Mouse (Mus musculus) kidney, adult 2 months (tissue): ENCODE data around the gene Ifnar1. TPM values are rescaled to one million over a fixed set of nuclear protein-coding genes. Genes with fewer than 3 reads are reported as not detected.

ENCODE experiments used
- DNase-seq: peaks from one replicate; pipeline ENCODE4 v3.0.0; 2021
- H3K27ac ChIP-seq: fragments of 200-500 bp; 2 replicates; pipeline ENCODE4 v1.5.1; 2012; ENCODE audit warnings: low read depth, low read length, control low read depth, inconsistent platforms; ENCODE audit not compliant: insufficient read depth
- H3K27me3 ChIP-seq: fragments of 200-500 bp; replicated peaks from 2 replicates; pipeline ENCODE4 v1.6.1; 2012; ENCODE audit warnings: mild to moderate bottlenecking, moderate library complexity, low read length, inconsistent platforms; ENCODE audit not compliant: control insufficient read depth, insufficient read depth
- H3K36me3 ChIP-seq: fragments of 200-500 bp; 2 replicates; pipeline ENCODE4 v1.6.1; 2012; ENCODE audit warnings: mild to moderate bottlenecking, moderate library complexity, low read length, inconsistent platforms; ENCODE audit not compliant: control insufficient read depth, insufficient read depth
- H3K4me1 ChIP-seq: fragments of 200-500 bp; 2 replicates; pipeline ENCODE4 v1.6.1; 2011; ENCODE audit warnings: low read length; ENCODE audit not compliant: control insufficient read depth, insufficient read depth
- H3K4me3 ChIP-seq: fragments of 200-500 bp; 2 replicates; pipeline ENCODE4 v1.5.1; 2011; ENCODE audit warnings: mild to moderate bottlenecking, low read depth, low read length, control low read depth; ENCODE audit not compliant: insufficient read depth
- CTCF ChIP-seq: fragments of 200-500 bp; conservative IDR thresholded peaks from 2 replicates; pipeline ENCODE4 v1.5.1; 2011; ENCODE audit warnings: low read depth, mild to moderate bottlenecking, control low read depth, low read length, moderate library complexity, mixed read lengths; ENCODE audit not compliant: insufficient read depth, insufficient read length
- POLR2A ChIP-seq: fragments of 200-500 bp; IDR thresholded peaks from one replicate; pipeline ENCODE4 v1.6.1; 2011; ENCODE audit warnings: low read depth, low read length, control low read depth
- WGBS: fragments of 180-500 bp; shearing (Covaris S2); methylation state at CpG from one replicate; pipeline ENCODE4 v1.1.7; 2018; 5-methylcytosine and 5-hydroxymethylcytosine counted together
- polyA plus RNA-seq: library from polyadenylated mRNA; depleted of rRNA; stranded (reverse); fragments of >200 nt; gene quantifications from 2 replicates; pipeline ENCODE4 v1.2.3, GENCODE M21; 2012

Ifnar1 gene
- polyA plus RNA-seq, 1 experiment, result 22.2 TPM

DNA sequence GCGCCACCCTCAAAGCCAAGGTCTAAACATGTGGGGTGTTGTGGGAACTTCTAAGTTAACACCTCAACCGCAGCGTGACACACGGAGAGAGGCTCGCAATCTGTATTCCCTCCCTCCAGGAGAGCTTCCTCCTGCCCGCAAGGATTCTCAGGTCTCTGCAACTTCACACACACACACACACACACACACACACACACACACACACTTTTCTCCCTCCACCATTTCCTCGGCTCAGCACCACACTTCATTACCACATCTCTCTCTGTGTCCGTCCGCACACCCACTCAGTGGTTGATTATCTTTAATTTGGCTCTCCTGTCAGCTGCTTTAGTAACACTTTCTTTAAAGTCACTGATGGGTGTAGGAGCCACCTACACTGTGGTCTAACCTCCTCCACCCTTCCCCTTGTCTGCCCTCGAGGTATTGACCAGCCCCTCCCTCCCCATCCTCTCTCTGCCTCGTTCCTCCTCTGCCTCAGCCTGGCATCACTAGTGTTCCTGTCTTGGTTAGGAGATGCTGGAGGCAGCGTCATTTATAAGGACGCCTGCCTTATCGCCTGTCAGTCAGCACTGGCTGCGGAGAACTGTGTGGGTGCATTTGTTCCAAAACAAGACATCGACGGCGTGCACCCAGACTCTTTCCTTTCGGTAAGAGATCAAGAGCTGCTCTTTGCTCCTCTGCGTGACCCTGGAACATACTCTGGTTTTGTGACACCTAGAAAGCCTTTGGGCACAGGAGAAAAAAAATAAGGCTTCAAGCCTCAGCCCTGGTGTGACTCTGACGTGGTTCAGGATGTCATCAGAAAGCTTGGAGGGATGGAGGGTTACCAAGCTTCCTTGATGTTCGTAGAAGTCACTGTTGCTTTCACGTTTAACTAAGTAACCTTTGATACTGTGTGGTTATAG is 48.3 kb downstream of the Ifnar1 start:
- no peak for DNase-seq
- TF ChIP-seq CTCF (no peak), POLR2A (no peak)
- Histone ChIP-seq H3K4me3 (no peak overlapping the region), H3K27me3 (no peaks in the 10 kb centered on the region), H3K27ac (no peak overlapping the region), H3K4me1 (peaks cover 2% of the 10 kb centered on the region; the same call in 1 of the 2 replicates), H3K36me3 (no peaks in the 10 kb centered on the region)
- WGBS, result 52% methylated on average over 23 of the region's 23 CpGs

DNA sequence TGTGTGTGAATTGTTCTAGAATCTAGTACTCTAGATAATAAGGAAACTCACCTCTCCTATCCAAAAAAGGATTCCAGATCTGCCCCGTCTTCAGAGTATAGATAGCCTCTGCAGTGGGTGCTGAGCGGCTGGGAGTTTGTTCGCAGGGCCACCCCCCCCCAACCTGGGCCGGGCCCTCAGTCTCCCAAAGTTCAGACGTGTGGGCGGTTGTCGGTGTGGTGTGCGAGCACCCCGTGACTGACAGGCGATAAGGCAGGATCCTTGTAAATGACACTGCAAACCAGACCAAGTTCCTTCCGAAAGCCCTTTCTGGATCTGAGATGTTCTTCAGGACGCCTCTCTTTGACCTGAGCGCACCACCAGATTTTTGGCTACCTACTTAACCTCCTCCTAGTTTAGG is 49.4 kb downstream of the Ifnar1 start:
- H3K27ac ChIP-seq, result no peak overlapping the region
- TF ChIP-seq POLR2A (no peak), CTCF (no peak)
- WGBS, result 64% methylated on average over 13 of the region's 13 CpGs
- H3K27me3 ChIP-seq, result no peaks in the 10 kb centered on the region
- DNase-seq, result no peak
- peaks cover 2% of the 10 kb centered on the region; the same call in 1 of the 2 replicates for H3K4me1 ChIP-seq
- no peaks in the 10 kb centered on the region for H3K36me3 ChIP-seq
- H3K4me3 ChIP-seq, result no peak overlapping the region

DNA sequence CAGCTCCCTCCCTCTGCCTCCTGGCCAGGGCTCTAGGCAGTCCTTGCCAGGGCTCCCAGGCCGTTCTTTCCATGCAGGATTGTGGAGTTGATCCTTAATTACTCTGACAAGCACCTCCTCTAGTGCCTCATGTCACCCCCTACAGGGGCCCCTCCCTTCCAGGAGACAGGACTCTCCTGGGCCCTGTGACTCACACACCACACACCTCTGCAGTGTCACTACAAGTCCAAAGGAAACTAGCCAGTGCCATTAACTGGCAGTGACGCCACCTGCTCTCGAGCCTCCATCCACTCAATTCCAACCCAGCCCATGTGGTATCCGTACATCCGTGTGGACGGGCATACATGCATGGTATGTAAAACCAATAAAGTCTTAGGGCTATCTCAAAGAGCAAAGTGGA is 49.9 kb downstream of the Ifnar1 start:
- Histone ChIP-seq H3K4me3 (no peak overlapping the region), H3K4me1 (peaks cover 2% of the 10 kb centered on the region; the same call in 1 of the 2 replicates), H3K27ac (no peak overlapping the region), H3K36me3 (no peaks in the 10 kb centered on the region), H3K27me3 (no peaks in the 10 kb centered on the region)
- TF ChIP-seq CTCF (no peak), POLR2A (no peak)
- WGBS, result 82% methylated on average over 6 of the region's 6 CpGs
- DNase-seq, result no peak

DNA sequence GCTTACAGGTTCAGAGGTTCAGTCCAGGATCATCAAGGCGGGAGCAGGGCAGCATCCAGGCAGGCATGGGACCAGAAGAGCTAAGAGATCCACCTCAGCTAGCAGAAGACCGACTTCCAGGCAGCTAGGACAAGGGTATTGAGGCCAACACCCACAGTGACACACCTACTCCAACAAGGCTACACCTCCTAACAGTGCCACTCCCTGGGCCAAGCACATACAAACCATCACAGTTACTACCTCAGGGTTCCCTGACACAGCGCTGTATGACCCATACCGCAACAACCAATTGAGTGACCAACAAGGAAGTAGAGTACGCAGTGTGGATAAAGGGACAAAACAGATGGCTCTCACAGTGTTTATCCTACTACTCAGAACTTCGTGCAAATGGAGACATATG is 51.3 kb downstream of the Ifnar1 start:
- Histone ChIP-seq H3K4me1 (peaks cover 2% of the 10 kb centered on the region; the same call in 1 of the 2 replicates), H3K27me3 (no peaks in the 10 kb centered on the region), H3K4me3 (no peak overlapping the region), H3K36me3 (no peaks in the 10 kb centered on the region), H3K27ac (no peak overlapping the region)
- no peak for DNase-seq
- WGBS, result 95% methylated on average over 6 of the region's 6 CpGs
- TF ChIP-seq POLR2A, result no peak
- TF ChIP-seq CTCF, result no peak

DNA sequence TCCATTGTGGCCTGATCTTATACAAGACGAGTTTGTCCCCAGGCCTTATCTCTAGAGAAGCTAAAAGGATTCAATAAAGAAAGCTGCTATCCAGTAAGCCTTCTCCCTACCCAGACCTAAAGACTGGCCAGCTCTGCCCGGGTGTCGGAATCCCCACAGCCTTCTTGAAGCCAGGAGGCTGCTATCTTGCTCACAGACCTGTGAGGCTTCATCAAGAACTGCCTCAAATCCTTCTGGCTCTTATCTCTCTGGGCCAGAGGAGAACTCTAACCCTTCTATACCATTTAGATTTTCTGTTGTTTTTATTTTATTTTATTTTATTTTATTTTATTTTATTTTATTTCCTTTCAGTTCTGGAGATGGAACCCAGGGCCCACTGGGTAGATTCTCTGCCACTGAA is 52.0 kb downstream of the Ifnar1 start:
- no peak for DNase-seq
- no peaks in the 10 kb centered on the region for H3K36me3 ChIP-seq
- WGBS, result 94% methylated on average over 3 of the region's 3 CpGs
- peaks cover 2% of the 10 kb centered on the region; the same call in 1 of the 2 replicates for H3K4me1 ChIP-seq
- no peaks in the 10 kb centered on the region for H3K27me3 ChIP-seq
- no peak overlapping the region for H3K27ac ChIP-seq
- H3K4me3 ChIP-seq, result no peak overlapping the region
- TF ChIP-seq POLR2A (no peak), CTCF (no peak)

DNA sequence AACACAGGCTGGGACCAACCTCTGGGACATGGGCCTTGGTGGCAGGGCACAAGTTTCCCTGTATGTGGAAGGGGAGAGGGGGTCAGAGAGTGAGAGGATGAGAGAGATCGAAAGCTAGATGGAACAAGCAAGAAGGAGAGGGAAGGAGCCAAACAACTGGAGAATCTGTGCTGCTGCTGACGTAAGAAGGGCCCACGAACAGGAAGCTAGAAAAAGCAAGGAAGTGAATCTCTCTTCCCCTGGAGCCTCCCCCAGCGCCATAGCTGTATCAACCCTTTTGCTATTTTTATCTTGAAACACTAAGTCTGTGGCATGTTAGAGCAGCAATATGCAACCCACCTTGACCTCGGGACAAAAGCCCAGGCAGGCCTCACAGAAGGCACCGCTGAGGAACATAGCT is 53.0 kb downstream of the Ifnar1 start:
- no peak for TF ChIP-seq POLR2A
- no peak for TF ChIP-seq CTCF
- no peaks in the 10 kb centered on the region for H3K36me3 ChIP-seq
- no peak for DNase-seq
- peaks cover 2% of the 10 kb centered on the region; the same call in 1 of the 2 replicates for H3K4me1 ChIP-seq
- no peak overlapping the region for H3K4me3 ChIP-seq
- WGBS, result 51% methylated on average over 6 of the region's 6 CpGs
- no peaks in the 10 kb centered on the region for H3K27me3 ChIP-seq
- H3K27ac ChIP-seq, result peak overlapping the region; percentile 91

DNA sequence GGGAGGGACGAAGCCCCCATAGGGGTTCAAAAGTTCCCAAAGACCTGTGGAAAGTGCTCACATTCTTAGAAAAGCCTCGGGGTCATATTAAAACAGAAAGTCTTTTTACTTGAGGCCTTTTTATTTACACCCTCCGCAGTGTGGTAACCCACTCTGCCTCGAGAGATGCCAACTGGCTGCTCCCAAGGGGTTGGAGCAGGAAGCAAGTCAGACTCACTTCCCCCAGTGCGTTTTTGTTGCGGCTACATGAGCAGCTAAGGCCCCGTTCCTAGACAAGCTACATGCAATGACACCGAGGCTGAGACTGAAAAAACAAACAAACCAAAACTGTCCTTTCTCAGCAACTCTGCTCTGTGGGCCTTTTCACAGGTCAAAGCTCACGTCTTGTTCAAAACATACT is 53.5 kb downstream of the Ifnar1 start:
- no peak for DNase-seq
- 43% methylated on average over 9 of the region's 9 CpGs for WGBS
- no peaks in the 10 kb centered on the region for H3K36me3 ChIP-seq
- H3K4me3 ChIP-seq, result no peak overlapping the region
- H3K27ac ChIP-seq, result peak overlapping the region; percentile 80
- no peak for TF ChIP-seq CTCF
- TF ChIP-seq POLR2A, result no peak
- peaks cover 2% of the 10 kb centered on the region; the same call in 1 of the 2 replicates for H3K4me1 ChIP-seq
- H3K27me3 ChIP-seq, result no peaks in the 10 kb centered on the region
